Mouse (Mus musculus): Measurements from ENCODE around the gene Pdzd2. TPM values are rescaled to one million over a fixed set of nuclear protein-coding genes. Genes with fewer than 3 reads are reported as not detected.
A peak's percentile ranks its signal among the peaks of the same experiment; 100 is the strongest.

Gene Pdzd2
- polyA plus RNA-seq, 1 experiment from 2014 or later = 13.7 TPM

DNA sequence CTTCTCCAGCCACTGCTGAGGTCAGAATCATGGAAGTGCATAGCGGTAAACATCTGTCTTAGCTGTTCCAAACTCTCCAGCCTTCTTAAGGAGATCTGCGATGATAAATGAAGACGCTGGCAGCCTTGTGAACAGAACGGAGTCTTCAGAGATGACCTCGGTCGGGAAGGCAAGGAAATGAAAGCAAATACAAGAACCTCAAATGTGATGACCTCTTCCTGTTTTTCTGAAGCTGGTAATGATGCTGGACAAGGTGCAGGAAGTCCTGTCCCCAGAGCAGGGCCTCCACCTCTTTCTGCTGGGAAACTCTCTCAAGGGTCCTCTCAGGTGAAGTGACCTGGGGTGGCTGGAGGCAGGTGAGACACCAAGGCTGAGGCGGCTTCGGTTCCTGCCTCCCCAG is 174.4 kb downstream of the Pdzd2 start:
- 81% methylated on average over 8 of the region's 8 CpGs for WGBS
- Histone ChIP-seq H3K27me3 (no peaks in the 10 kb centered on the region), H3K27ac (no peak overlapping the region), H3K9ac (no peak overlapping the region), H3K4me3 (no peak overlapping the region), H3K36me3 (no peaks in the 10 kb centered on the region), H3K4me2 (replicated peaks) (no peak overlapping the region), H3K4me1 (0 out of 2 replicates have a peak, but pooled peaks cover 2% of the 10 kb centered on the region), H3K9me3 (no peaks in the 10 kb centered on the region)
- no peak for ATAC-seq (ENCODE audit: insufficient number of reproducible peaks, insufficient read depth, low FRiP score, low TSS enrichment)

DNA sequence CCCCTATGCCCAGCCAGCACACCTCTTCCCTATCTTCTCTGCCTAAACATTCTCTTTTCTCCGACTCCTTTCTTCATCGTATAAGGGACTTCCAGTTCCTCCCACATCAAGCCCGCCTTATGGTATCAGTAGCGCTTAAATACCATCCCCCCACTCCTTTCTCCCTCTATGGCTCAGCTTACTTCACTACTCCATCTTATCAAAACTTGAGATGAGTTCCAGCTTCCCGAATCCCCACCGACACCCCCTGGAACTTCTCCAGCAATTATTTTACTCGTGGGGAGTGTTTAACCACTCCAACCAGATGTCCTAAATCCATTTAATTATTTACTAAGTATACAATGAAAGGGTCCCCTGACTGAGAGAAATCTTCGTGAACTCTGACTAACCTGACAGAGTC is 179.2 kb downstream of the Pdzd2 start:
- Histone ChIP-seq H3K9me3 (no peaks in the 10 kb centered on the region), H3K27ac (no peak overlapping the region), H3K4me1 (0 out of 2 replicates have a peak, but pooled peaks cover 2% of the 10 kb centered on the region), H3K36me3 (no peaks in the 10 kb centered on the region), H3K27me3 (no peaks in the 10 kb centered on the region), H3K4me3 (no peak overlapping the region), H3K4me2 (replicated peaks) (no peak overlapping the region), H3K9ac (no peak overlapping the region)
- no peak for ATAC-seq (ENCODE audit: insufficient number of reproducible peaks, insufficient read depth, low FRiP score, low TSS enrichment)
- 53% methylated on average over 8 of the region's 8 CpGs for WGBS

DNA sequence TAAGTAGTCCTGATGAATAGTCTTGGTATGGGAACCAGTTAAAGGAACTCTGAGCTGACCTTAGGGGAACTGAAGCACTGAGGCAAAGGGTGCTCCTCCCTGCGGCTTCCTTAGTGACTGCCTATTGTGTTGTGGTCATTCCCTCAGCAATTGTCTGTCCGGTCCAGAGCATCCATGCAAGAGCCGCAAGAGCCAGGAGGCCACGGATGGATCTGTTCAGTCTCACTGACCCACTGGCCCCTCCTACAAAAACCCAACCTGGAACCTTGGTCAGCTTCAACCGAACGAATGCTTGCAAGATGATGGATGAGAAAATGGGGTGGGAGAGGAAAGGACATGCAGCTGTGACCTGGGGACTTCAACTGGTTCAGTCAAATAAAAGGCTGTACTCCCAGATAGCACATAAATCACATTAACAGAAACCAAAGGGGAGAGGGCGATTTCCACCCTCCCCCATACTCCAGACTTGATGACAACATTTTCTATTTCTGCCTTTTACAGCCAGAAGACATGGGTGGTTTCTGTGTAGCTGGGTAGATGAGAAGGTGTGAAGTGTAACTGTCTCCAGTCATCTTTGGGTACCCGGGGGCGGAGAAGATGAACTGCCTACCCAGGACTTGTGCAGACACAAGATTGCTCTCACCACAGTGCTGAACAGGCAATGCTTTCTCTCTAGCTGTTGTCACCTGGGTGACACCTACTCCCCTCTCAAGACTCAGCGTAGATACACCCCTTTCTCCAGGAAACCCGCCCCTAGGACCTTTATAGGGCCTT is 181.9 kb downstream of the Pdzd2 start:
- Histone ChIP-seq H3K4me2 (replicated peaks) (no peak overlapping the region), H3K9me3 (no peaks in the 10 kb centered on the region), H3K4me1 (peaks cover 8% of the 10 kb centered on the region; the same call in 1 of the 2 replicates), H3K27me3 (no peaks in the 10 kb centered on the region), H3K9ac (no peak overlapping the region), H3K36me3 (no peaks in the 10 kb centered on the region), H3K4me3 (no peak overlapping the region), H3K27ac (no peak overlapping the region)
- ATAC-seq (ENCODE audit: insufficient number of reproducible peaks, insufficient read depth, low FRiP score, low TSS enrichment) = no peak
- WGBS = 88% methylated on average over 11 of the region's 11 CpGs

DNA sequence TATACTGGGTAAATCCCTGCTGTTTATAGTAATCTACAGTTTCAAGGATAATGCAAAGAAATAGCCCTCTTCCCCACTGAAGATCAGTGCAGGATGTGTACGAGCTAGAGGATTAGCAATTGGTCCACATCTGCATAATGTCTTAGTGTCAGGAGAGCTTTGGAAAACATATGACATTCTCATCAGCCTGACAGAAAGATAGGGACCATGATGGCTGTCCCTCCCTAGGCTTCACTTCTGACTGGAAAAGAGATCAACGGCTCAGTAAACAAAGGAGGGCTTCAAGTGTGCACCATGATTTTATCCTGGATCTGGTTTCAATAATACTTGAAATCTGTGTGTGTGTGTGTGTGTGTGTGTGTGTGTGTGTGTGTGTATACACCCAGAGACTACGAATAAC is 186.5 kb downstream of the Pdzd2 start:
- Histone ChIP-seq H3K27me3 (no peaks in the 10 kb centered on the region), H3K4me3 (no peak overlapping the region), H3K27ac (no peak overlapping the region), H3K36me3 (no peaks in the 10 kb centered on the region), H3K4me1 (peaks cover 28% of the 10 kb centered on the region), H3K4me2 (replicated peaks) (no peak overlapping the region), H3K9ac (no peak overlapping the region), H3K9me3 (no peaks in the 10 kb centered on the region)
- ATAC-seq (ENCODE audit: insufficient number of reproducible peaks, insufficient read depth, low FRiP score, low TSS enrichment) = no peak
- WGBS = 45% methylated on average over 3 of the region's 3 CpGs

DNA sequence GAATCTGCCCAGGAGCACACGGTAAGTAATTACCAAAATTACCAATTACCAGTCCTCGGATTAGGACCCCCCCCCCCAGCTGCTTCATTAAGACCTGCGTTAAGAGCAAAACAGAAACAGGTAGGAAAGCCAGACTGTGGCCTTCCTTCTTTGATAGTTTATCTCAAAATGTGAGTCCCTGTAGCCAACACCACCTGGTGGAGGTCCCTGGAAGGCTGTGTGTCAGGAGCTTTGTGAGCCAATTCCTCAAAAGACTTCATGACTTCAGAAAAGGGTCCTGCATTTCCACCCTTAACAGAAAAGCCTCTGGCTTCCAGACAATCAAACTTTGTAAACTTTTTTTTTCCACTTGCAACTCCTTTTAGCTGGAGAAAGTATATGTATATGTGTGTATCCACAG is 188.8 kb downstream of the Pdzd2 start:
- H3K9ac ChIP-seq = no peak overlapping the region
- no peaks in the 10 kb centered on the region for H3K9me3 ChIP-seq
- no peaks in the 10 kb centered on the region for H3K27me3 ChIP-seq
- peaks cover 33% of the 10 kb centered on the region for H3K4me1 ChIP-seq
- ATAC-seq (ENCODE audit: insufficient number of reproducible peaks, insufficient read depth, low FRiP score, low TSS enrichment) = no peak
- H3K27ac ChIP-seq = no peak overlapping the region
- H3K36me3 ChIP-seq = no peaks in the 10 kb centered on the region
- no peak overlapping the region; the same call in 1 of the 2 replicates for H3K4me2 ChIP-seq (replicated peaks)
- no peak overlapping the region for H3K4me3 ChIP-seq
- WGBS = 10% methylated on average over 3 of the region's 3 CpGs

DNA sequence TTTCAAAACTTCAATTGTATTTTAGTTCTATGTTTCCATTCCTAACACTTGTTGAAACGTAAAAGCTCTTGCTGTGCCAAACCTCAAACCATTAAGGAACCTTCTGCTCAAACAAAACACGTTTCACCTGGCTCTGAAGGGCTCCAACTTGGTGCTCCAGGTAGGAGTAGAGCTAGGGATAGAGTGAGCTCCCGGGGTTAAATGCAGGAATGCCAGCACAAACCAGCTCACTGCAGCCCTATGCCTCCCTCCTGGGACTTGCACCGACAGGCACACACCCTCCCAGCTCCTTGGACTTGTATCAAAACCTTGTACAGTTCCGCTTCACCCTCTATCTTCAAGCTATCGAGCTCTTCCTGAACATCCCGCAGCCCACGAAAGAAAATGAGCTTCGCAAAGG is 189.3 kb downstream of the Pdzd2 start:
- peak overlapping the region; percentile 58; the same call in 1 of the 2 replicates for H3K27ac ChIP-seq

DNA sequence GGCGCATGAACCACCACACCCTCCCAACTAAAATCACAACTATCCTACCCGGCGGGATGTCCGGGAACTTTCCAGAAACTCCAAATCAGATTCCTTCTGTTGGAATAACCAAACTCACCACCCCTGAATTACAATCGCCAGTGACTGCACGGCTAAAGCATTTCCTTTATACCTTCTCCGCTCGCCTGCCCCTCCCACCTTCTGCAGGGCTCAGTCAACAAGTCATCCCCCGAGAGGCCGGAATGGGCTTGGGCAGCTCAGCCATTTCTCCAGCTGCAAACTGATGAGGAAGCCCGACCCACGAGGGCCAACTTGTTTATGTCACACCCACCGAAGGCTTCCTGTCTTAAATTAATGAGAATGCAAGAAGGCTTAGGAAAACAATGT is 189.8 kb downstream of the Pdzd2 start:
- Histone ChIP-seq H3K4me1 (peaks cover 43% of the 10 kb centered on the region), H3K9ac (peak overlapping the region; percentile 46; the same call in 1 of the 2 replicates), H3K9me3 (no peaks in the 10 kb centered on the region), H3K4me2 (replicated peaks) (peak overlapping the region; percentile 85), H3K27me3 (no peaks in the 10 kb centered on the region), H3K27ac (peak overlapping the region; percentile 58; the same call in 1 of the 2 replicates), H3K36me3 (no peaks in the 10 kb centered on the region), H3K4me3 (peak overlapping the region; percentile 43)
- 1% methylated on average over 13 of the region's 13 CpGs for WGBS
- 0 out of 2 replicates have a peak, but pooled peaks have one; percentile 41 for ATAC-seq (ENCODE audit: insufficient number of reproducible peaks, insufficient read depth, low FRiP score, low TSS enrichment)

More for the DNA sequence above, 189.3 kb downstream of the Pdzd2 start:
- peaks cover 38% of the 10 kb centered on the region for H3K4me1 ChIP-seq
- no peaks in the 10 kb centered on the region for H3K36me3 ChIP-seq
- no peaks in the 10 kb centered on the region for H3K27me3 ChIP-seq
- no peak overlapping the region for H3K9ac ChIP-seq
- H3K9me3 ChIP-seq = no peaks in the 10 kb centered on the region
- peak overlapping the region; percentile 85 for H3K4me2 ChIP-seq (replicated peaks)
- 22% methylated on average over 9 of the region's 9 CpGs for WGBS
- no peak for ATAC-seq (ENCODE audit: insufficient number of reproducible peaks, insufficient read depth, low FRiP score, low TSS enrichment)
- no peak overlapping the region for H3K4me3 ChIP-seq

DNA sequence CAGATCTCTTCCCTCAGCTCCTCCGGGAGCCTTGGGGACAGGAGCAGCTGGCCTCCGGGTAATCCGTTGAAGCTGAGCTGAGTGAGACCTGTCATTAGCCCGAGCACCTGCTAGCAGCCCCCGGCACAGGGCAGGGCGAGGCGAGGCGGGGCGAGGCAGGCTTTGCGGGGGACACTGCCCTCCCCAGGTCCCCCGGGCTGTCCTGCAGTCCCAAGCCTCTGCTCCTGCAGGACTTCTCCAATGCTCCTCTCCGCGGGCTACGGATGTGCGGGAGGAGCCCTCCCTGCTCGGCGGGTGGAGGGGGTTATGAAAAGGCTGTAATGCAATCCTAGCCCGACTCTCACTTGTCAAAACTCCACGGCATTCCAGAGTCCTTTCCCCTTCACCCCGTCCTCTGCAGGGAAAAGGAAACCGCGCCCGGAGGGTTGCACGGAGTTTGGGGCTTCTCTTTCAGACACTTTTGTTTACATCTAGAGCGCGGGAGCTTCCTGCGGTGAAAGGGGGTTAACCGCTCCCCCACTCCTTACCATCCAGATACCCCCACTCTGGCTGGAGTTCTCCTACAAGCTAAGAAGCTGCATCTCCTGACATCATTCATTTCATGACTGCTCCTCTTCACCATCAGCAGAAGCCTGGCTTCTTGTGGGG is 190.3 kb downstream of the Pdzd2 start:
- peak overlapping the region; percentile 58; the same call in 1 of the 2 replicates for H3K27ac ChIP-seq
- peak overlapping the region; percentile 46 for H3K9ac ChIP-seq
- H3K4me1 ChIP-seq = peaks cover 48% of the 10 kb centered on the region
- WGBS = 0% methylated on average over 28 of the region's 28 CpGs
- peak; percentile 67 for ATAC-seq (ENCODE audit: insufficient number of reproducible peaks, insufficient read depth, low FRiP score, low TSS enrichment)
- H3K36me3 ChIP-seq = no peaks in the 10 kb centered on the region
- H3K4me3 ChIP-seq = peak overlapping the region; percentile 43
- peak overlapping the region; percentile 85 for H3K4me2 ChIP-seq (replicated peaks)
- no peaks in the 10 kb centered on the region for H3K9me3 ChIP-seq
- no peaks in the 10 kb centered on the region for H3K27me3 ChIP-seq

DNA sequence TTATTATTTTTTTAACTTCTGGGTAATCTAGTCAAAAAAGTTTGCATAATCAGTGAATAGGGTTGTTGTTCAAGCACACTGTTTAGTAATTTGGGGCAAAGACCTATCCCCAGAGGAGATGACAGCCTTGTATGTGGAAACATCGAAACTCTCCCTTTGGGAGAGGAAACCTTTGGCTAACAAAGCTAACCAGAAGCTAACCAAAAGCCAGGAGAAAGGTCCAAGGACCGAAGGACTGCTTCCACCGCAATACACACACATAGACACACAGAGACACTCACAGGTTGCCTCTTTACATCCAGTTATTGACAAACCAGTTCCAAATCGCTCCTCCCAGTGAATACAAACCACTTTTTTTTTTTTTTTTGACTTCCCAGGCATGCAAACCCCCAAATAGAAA is 191.0 kb downstream of the Pdzd2 start:
- Histone ChIP-seq H3K27ac (no peak overlapping the region), H3K36me3 (no peaks in the 10 kb centered on the region), H3K27me3 (no peaks in the 10 kb centered on the region), H3K4me3 (peak overlapping the region; percentile 43), H3K4me2 (replicated peaks) (peak overlapping the region; percentile 85), H3K9me3 (no peaks in the 10 kb centered on the region), H3K4me1 (peaks cover 49% of the 10 kb centered on the region), H3K9ac (no peak overlapping the region)
- no peak for ATAC-seq (ENCODE audit: insufficient number of reproducible peaks, insufficient read depth, low FRiP score, low TSS enrichment)
- 31% methylated on average over 4 of the region's 4 CpGs for WGBS

DNA sequence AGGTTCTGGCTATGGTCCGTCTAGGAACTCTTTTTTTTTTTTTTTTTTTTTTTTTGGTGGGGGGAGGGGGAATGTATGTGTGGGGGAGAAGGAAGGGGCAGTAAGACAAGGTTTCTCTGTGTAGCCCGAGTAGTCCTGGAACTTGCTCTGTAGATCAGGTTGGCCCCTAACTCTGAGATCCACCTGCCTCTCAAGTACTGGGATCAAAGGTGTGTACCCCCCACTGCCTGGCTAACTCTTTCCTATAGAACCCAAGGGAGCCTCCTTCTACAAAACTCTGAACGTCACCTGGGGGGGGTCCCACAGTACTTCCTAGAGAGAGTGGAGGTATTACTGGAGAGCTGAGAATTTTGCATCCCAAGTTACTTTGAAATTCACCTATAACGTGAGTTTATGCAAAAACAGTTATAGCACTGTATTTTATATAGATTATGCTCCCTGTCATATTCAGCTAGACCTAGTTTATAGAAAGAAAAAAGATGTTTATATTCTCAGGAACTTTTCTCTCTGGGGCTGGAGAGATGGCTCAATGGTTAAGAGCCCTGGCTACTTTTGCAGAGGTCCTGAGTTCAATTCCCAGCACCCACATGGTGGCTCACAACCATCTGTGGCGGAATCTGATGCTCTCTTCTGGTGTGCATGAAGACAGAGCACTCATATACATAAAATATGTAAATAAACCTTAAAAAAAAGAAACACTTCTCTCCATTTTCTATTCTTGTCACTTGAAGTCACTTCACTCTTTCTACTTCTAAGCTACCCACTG is 191.9 kb downstream of the Pdzd2 start:
- H3K27me3 ChIP-seq = no peaks in the 10 kb centered on the region
- peaks cover 43% of the 10 kb centered on the region for H3K4me1 ChIP-seq
- H3K27ac ChIP-seq = no peak overlapping the region
- no peaks in the 10 kb centered on the region for H3K36me3 ChIP-seq
- ATAC-seq (ENCODE audit: insufficient number of reproducible peaks, insufficient read depth, low FRiP score, low TSS enrichment) = no peak
- H3K4me2 ChIP-seq (replicated peaks) = no peak overlapping the region
- no peak overlapping the region for H3K4me3 ChIP-seq
- no peaks in the 10 kb centered on the region for H3K9me3 ChIP-seq
- 61% methylated on average over 5 of the region's 5 CpGs for WGBS
- no peak overlapping the region for H3K9ac ChIP-seq

DNA sequence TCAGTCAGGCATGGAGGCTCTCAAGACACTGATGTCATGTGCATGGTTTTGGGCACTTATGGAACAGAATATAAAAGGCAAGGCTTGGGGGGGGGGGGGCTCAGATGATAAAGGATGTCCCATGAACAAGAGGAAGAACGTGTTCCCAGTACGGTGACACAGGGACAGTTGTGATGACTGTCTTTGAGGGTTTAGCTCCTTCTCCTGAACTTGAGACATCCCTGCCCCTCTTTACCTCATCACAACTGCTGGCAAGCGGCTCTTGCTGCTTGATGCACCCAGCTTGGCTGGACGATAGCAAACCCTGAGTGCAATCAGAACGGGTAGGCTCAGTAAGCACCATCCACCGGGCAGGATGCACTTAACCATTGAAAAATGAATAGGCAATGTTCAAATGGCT is 192.9 kb downstream of the Pdzd2 start:
- Histone ChIP-seq H3K9me3 (no peaks in the 10 kb centered on the region), H3K9ac (no peak overlapping the region), H3K27me3 (no peaks in the 10 kb centered on the region), H3K27ac (no peak overlapping the region), H3K4me2 (replicated peaks) (no peak overlapping the region), H3K4me1 (peaks cover 43% of the 10 kb centered on the region), H3K36me3 (no peaks in the 10 kb centered on the region), H3K4me3 (no peak overlapping the region)
- WGBS = 84% methylated on average over 6 of the region's 6 CpGs
- no peak for ATAC-seq (ENCODE audit: insufficient number of reproducible peaks, insufficient read depth, low FRiP score, low TSS enrichment)

All from embryonic facial prominence, embryonic 12.5 days (tissue).